In genomic region chr8:120666807-120667470, GRCm38 (mm10) we compare ENCODE assay signal across 8 mouse cellular contexts. TPM values are rescaled to one million over a fixed set of nuclear protein-coding genes. Genes with fewer than 3 reads are reported as not detected.
DNase-seq lines count a peak whose midpoint lies in the region; ATAC-seq and TF ChIP-seq lines count a peak whose summit lies in the region.

No protein-coding gene starts in this region.

- no peak for TF ChIP-seq CTCF in heart, adult 2 months (IDR thresholded peaks at IDR 0.05)
- no peak for TF ChIP-seq CTCF in E14TG2a.4 (conservative IDR thresholded peaks at IDR 0.05; ENCODE audit: low read length)

- H3K36me3 ChIP-seq in heart, adult 2 months (ENCODE audit: control insufficient read depth, insufficient read depth, low read length): peaks cover 3% of the 10 kb centered on the region; the same call in 1 of the 2 replicates
- H3K36me3 ChIP-seq in E14TG2a.4 (ENCODE audit: insufficient read depth, low read length): peaks cover 73% of the 10 kb centered on the region
- H3K36me3 ChIP-seq in erythroblast, embryonic 14.5 days (ENCODE audit: control insufficient read depth): peaks cover 62% of the 10 kb centered on the region
- peaks cover 46% of the 10 kb centered on the region for H3K36me3 ChIP-seq in liver, embryonic 13.5 days

- no peak for TF ChIP-seq EP300 in heart, adult 2 months (IDR thresholded peaks at IDR 0.05; ENCODE audit: insufficient read depth, low read depth, low read length)

- peak overlapping the region; percentile 94 for H3K4me2 ChIP-seq in liver, embryonic 13.5 days

- H3K9me3 ChIP-seq in E14TG2a.4 (ENCODE audit: low read length): no peaks in the 10 kb centered on the region
- no peaks in the 10 kb centered on the region for H3K9me3 ChIP-seq in erythroblast, embryonic 14.5 days (ENCODE audit: control insufficient read depth, low read length)
- H3K9me3 ChIP-seq in liver, embryonic 13.5 days (replicated peaks): no peaks in the 10 kb centered on the region

- peak overlapping the region; percentile 83 for H3K4me3 ChIP-seq in heart, adult 2 months
- peak overlapping the region; percentile 100 for H3K4me3 ChIP-seq in E14TG2a.4 (replicated peaks; ENCODE audit: low read length)
- peak overlapping the region; percentile 89 for H3K4me3 ChIP-seq in erythroblast, embryonic 14.5 days (replicated peaks)
- peak overlapping the region; percentile 97 for H3K4me3 ChIP-seq in liver, embryonic 13.5 days (replicated peaks)

- intact Hi-C loops in heart, adult 2 months (cut with DNase I): no loop called here

- H3K27me3 ChIP-seq in heart, adult 2 months (ENCODE audit: control insufficient read depth, insufficient read depth, low read length): no peaks in the 10 kb centered on the region
- H3K27me3 ChIP-seq in E14TG2a.4 (ENCODE audit: insufficient read depth, low read length): no peaks in the 10 kb centered on the region
- H3K27me3 ChIP-seq in erythroblast, embryonic 14.5 days (ENCODE audit: control insufficient read depth): no peaks in the 10 kb centered on the region
- no peaks in the 10 kb centered on the region for H3K27me3 ChIP-seq in liver, embryonic 13.5 days

- H3K9ac ChIP-seq in heart, adult 2 months (ENCODE audit: low read depth, low read length): 0 out of 2 replicates have a peak overlapping the region, but pooled peaks have one; percentile 2
- peak overlapping the region; percentile 98 for H3K9ac ChIP-seq in liver, embryonic 13.5 days

- ATAC-seq in liver, embryonic 13.5 days (ENCODE audit: low read depth): no peak

- H3K27ac ChIP-seq in heart, adult 2 months: peak overlapping the region; percentile 90; the same call in 1 of the 2 replicates
- H3K27ac ChIP-seq in liver, embryonic 13.5 days: peak overlapping the region; percentile 93

- peaks cover 10% of the 10 kb centered on the region for H3K4me1 ChIP-seq in heart, adult 2 months (ENCODE audit: control insufficient read depth, insufficient read depth, low read length)
- H3K4me1 ChIP-seq in E14TG2a.4 (replicated peaks; ENCODE audit: low read depth, low read length): peaks cover 79% of the 10 kb centered on the region
- H3K4me1 ChIP-seq in erythroblast, embryonic 14.5 days (ENCODE audit: control insufficient read depth): peaks cover 60% of the 10 kb centered on the region
- peaks cover 62% of the 10 kb centered on the region for H3K4me1 ChIP-seq in liver, embryonic 13.5 days (replicated peaks)

- TF ChIP-seq POLR2A in heart, adult 2 months (IDR thresholded peaks at IDR 0.05; ENCODE audit: insufficient read depth, low read depth, low read length): no peak

- peaks cover 2% of the 10 kb centered on the region for H3K79me2 ChIP-seq in heart, adult 2 months (replicated peaks; ENCODE audit: control insufficient read depth, insufficient read depth, low read length)

- DNase-seq in heart, adult 2 months: no peak
- DNase-seq in heart, adult 11 months: no peak
- no peak for DNase-seq in liver, embryonic 13.5 days
- no peak for DNase-seq in ovary, postnatal 10 days (ENCODE audit: low spot score)
- DNase-seq in right cerebral cortex, adult 18-20 months: no peak
- DNase-seq in testis, postnatal 14 days (ENCODE audit: low spot score): no peak

- 10% methylated on average over 17 of the region's 17 CpGs for WGBS in heart, adult 2 months
- 9% methylated on average over 17 of the region's 17 CpGs for WGBS in liver, embryonic 13.5 days (ENCODE audit: insufficient replicate concordance)

RNA-seq across cellular contexts. Expression of gene Gm27021, which starts 0.9 kb away (rescaled TPM):
- total RNA-seq in heart, adult 2 months (2021): not detected
- polyA plus RNA-seq in heart, adult 2 months (2012; rRNA removed): not detected in 2 replicates
- polyA plus RNA-seq in erythroblast, embryonic 14.5 days (2012): 0.17 and 0.74 TPM in 2 replicates
- 0.38 and 1.3 TPM in 2 replicates for polyA plus RNA-seq in liver, embryonic 13.5 days (2015; fragmentation: Nextera tagmentation; extraction: Ambion mirVana)

RNA-seq across cellular contexts. Expression of gene Cox4i1, which starts 1.1 kb away (rescaled TPM):
- 1,000 to 10,000 TPM; 4,113 to 4,965 TPM for total RNA-seq in heart, adult 2 months (2021)
- 4,656 and 4,851 TPM in 2 replicates for polyA plus RNA-seq in heart, adult 2 months (2012; rRNA removed)
- polyA plus RNA-seq in erythroblast, embryonic 14.5 days (2012): 36.9 and 50.3 TPM in 2 replicates
- polyA plus RNA-seq in liver, embryonic 13.5 days (2015; fragmentation: Nextera tagmentation; extraction: Ambion mirVana): 800 and 812 TPM in 2 replicates

RNA-seq across cellular contexts. Expression of gene Emc8, which starts 1.4 kb away (rescaled TPM):
- total RNA-seq in heart, adult 2 months (2021): 10 to 100 TPM; 42.2 to 46.3 TPM
- 34.1 and 36.9 TPM in 2 replicates for polyA plus RNA-seq in heart, adult 2 months (2012; rRNA removed)
- polyA plus RNA-seq in erythroblast, embryonic 14.5 days (2012): 10.8 and 13.1 TPM in 2 replicates
- polyA plus RNA-seq in liver, embryonic 13.5 days (2015; fragmentation: Nextera tagmentation; extraction: Ambion mirVana): 156 and 163 TPM in 2 replicates

RNA-seq across cellular contexts. Expression of gene 1190005I06Rik, which starts 19.5 kb away (rescaled TPM):
- total RNA-seq in heart, adult 2 months (2021): 1 to 10 TPM; 3.9 to 5.3 TPM
- 3.0 and 6.0 TPM in 2 replicates for polyA plus RNA-seq in heart, adult 2 months (2012; rRNA removed)
- polyA plus RNA-seq in erythroblast, embryonic 14.5 days (2012): 0.18 and 0.20 TPM in 2 replicates
- polyA plus RNA-seq in liver, embryonic 13.5 days (2015; fragmentation: Nextera tagmentation; extraction: Ambion mirVana): 0.89 and 1.2 TPM in 2 replicates

Comparison
In these comparisons a context has a peak if more than half of its experiments do, and no peak if none do; other contexts are left out.
1. RNA of gene Cox4i1, which starts 1.1 kb away (polyA plus RNA-seq): 4,656 to 4,851 TPM in heart, adult 2 months and 800 to 812 TPM in liver, embryonic 13.5 days; 36.9 to 50.3 TPM in erythroblast, embryonic 14.5 days; every median in the first group is over 10 times any median in the second.
2. Peak in every context shown above with its lines, with median percentiles within 50 percentile points of each other: H3K4me3 ChIP-seq.